Mouse (Mus musculus) heart, adult 2 months (tissue): ENCODE results near the gene Eef2k. TPM values are rescaled to one million over a fixed set of nuclear protein-coding genes. Genes with fewer than 3 reads are reported as not detected.
"Not testable (repeated sequence)": the region's sequence is repeated elsewhere in the genome, so short reads cannot be mapped to it uniquely, and the experiment has no call there.

Experiments used
- DNase-seq, 2 experiments: peaks; one replicate each; pipeline ENCODE4 v3.0.0; 2021
- H3K27ac ChIP-seq: fragments of 200-600 bp; 2 replicates; pipeline ENCODE4 v1.8.1; 2022
- H3K27me3 ChIP-seq: fragments of 200-500 bp; 2 replicates; pipeline ENCODE4 v1.6.1; 2012; ENCODE audit warnings: mild to moderate bottlenecking, low read length, inconsistent platforms, mixed read lengths; ENCODE audit not compliant: control insufficient read depth, insufficient read depth
- H3K36me3 ChIP-seq: fragments of 200-500 bp; 2 replicates; pipeline ENCODE4 v1.6.1; 2012; ENCODE audit warnings: low read length, inconsistent platforms; ENCODE audit not compliant: control insufficient read depth, insufficient read depth
- H3K4me1 ChIP-seq: fragments of 200-500 bp; 2 replicates; pipeline ENCODE4 v1.6.1; 2011; ENCODE audit warnings: low read length; ENCODE audit not compliant: control insufficient read depth, insufficient read depth
- H3K4me3 ChIP-seq: fragments of 200-600 bp; 2 replicates; pipeline ENCODE4 v1.8.1; 2022
- H3K79me2 ChIP-seq: fragments of 200-500 bp; replicated peaks from 2 replicates; pipeline ENCODE4 v1.6.1; 2012; ENCODE audit warnings: mild to moderate bottlenecking, inconsistent platforms, low read length, moderate library complexity, mixed read lengths; ENCODE audit not compliant: control insufficient read depth, insufficient read depth
- H3K9ac ChIP-seq: fragments of 200-500 bp; 2 replicates; pipeline ENCODE4 v1.6.1; 2012; ENCODE audit warnings: low read depth, mild to moderate bottlenecking, control low read depth, inconsistent platforms, low read length, mixed read lengths
- CTCF ChIP-seq: fragments of 200-600 bp; IDR thresholded peaks from 2 replicates; pipeline ENCODE4 v1.8.1; 2022; ENCODE audit warnings: antibody characterized with exemption, mild to moderate bottlenecking, moderate library complexity
- EP300 ChIP-seq: fragments of 200-500 bp; IDR thresholded peaks from 2 replicates; pipeline ENCODE4 v1.6.1; 2011; ENCODE audit warnings: low read depth, low read length, control low read depth; ENCODE audit not compliant: insufficient read depth
- POLR2A ChIP-seq: fragments of 200-500 bp; IDR thresholded peaks from 2 replicates; pipeline ENCODE4 v1.6.1; 2011; ENCODE audit warnings: mild to moderate bottlenecking, low read depth, low read length, control low read depth; ENCODE audit not compliant: insufficient read depth
- WGBS: fragments of 180-500 bp; shearing (Covaris S2); methylation state at CpG from one replicate; pipeline ENCODE4 v1.1.7; 2018; 5-methylcytosine and 5-hydroxymethylcytosine counted together
- intact Hi-C: fragments of 180-260 bp; cut with DNase I; formaldehyde crosslinking; loops from one replicate; pipeline ENCODE4 v1.15.1; 2025
- polyA plus RNA-seq: library from polyadenylated mRNA; depleted of rRNA; stranded (reverse); fragments of >200 nt; gene quantifications from 2 replicates; pipeline ENCODE4 v1.2.3, GENCODE M21; 2012; rRNA removed
- total RNA-seq, 2 experiments: library from RNA; stranded (reverse); gene quantifications; 2 replicates each; pipeline ENCODE4 v1.2.3; 2021

The Eef2k gene
- total and polyA plus RNA-seq, 3 experiments, result 22.8 to 28.9 (median 23.9) TPM

- Histone ChIP-seq H3K9ac (no peak overlapping the region), H3K27ac (no peak overlapping the region), H3K36me3 (no peaks in the 10 kb centered on the region), H3K27me3 (no peaks in the 10 kb centered on the region), H3K4me3 (no peak overlapping the region), H3K79me2 (no peaks in the 10 kb centered on the region), H3K4me1 (no peaks in the 10 kb centered on the region)
- DNase-seq, result peak in 1 of 2 experiments; percentile 16
- TF ChIP-seq CTCF (no peak), EP300 (no peak), POLR2A (no peak)
- WGBS, result 85% methylated on average over 12 of the region's 12 CpGs
- intact Hi-C loops, result no loop called here
Measured at GRCm38 (mm10) chr7:120940343-120940742, 97.7 kb downstream of the Eef2k start.

DNA sequence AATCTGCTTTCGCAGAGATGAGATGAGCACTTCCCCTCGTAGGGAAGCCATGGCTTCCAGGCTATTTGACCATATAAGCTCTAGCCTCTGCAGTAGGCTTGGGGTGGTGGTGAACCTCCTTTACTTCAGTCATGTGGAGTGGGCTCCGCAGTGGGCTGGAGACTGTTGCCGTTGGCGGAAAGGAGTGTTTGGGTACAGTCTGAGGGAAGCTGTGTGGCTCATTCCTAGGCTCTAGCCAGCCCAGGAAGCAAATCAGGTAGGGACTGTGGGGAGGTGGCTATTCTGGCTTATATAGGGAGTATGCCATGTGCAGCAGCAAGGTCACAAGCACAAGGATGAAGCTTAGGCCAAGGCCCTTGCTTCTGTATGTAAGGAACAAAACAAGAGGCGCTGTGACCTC lies 98.6 kb downstream of the Eef2k start:
- no peak overlapping the region for H3K9ac ChIP-seq
- H3K79me2 ChIP-seq, result no peaks in the 10 kb centered on the region
- 90% methylated on average over 6 of the region's 6 CpGs for WGBS
- intact Hi-C loops, result no loop called here
- H3K4me1 ChIP-seq, result no peaks in the 10 kb centered on the region
- no peaks in the 10 kb centered on the region for H3K27me3 ChIP-seq
- no peak for DNase-seq
- H3K4me3 ChIP-seq, result no peak overlapping the region
- H3K36me3 ChIP-seq, result no peaks in the 10 kb centered on the region
- no peak for TF ChIP-seq EP300
- no peak for TF ChIP-seq POLR2A
- H3K27ac ChIP-seq, result no peak overlapping the region

DNA sequence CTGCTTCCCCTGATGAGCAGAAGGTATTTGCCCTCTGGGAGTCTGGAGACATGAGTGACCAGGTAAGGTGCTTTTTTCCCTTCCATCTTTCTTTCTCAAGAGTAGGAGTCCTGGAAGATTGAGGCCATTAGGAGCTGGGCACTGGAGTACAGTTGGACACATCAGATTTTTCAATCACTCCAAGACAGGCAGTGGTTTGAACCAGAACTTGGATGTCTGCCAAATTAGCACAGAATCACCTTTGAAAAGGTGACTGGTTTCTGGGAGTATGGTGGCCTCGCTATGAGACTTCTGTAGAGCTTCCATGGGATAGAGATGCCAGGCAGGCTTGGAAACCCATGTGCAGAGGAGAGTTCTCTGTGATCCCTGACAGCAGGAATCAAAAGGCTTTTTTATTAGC lies 99.9 kb downstream of the Eef2k start:
- Histone ChIP-seq H3K27me3 (no peaks in the 10 kb centered on the region), H3K27ac (no peak overlapping the region), H3K36me3 (no peaks in the 10 kb centered on the region), H3K4me1 (no peaks in the 10 kb centered on the region), H3K9ac (no peak overlapping the region), H3K4me3 (no peak overlapping the region), H3K79me2 (no peaks in the 10 kb centered on the region)
- intact Hi-C loops, result no loop called here
- no peak for TF ChIP-seq POLR2A
- TF ChIP-seq CTCF, result no peak
- TF ChIP-seq EP300, result no peak
- no peak for DNase-seq
- WGBS, result 82% methylated on average over 1 of the region's 1 CpGs

DNA sequence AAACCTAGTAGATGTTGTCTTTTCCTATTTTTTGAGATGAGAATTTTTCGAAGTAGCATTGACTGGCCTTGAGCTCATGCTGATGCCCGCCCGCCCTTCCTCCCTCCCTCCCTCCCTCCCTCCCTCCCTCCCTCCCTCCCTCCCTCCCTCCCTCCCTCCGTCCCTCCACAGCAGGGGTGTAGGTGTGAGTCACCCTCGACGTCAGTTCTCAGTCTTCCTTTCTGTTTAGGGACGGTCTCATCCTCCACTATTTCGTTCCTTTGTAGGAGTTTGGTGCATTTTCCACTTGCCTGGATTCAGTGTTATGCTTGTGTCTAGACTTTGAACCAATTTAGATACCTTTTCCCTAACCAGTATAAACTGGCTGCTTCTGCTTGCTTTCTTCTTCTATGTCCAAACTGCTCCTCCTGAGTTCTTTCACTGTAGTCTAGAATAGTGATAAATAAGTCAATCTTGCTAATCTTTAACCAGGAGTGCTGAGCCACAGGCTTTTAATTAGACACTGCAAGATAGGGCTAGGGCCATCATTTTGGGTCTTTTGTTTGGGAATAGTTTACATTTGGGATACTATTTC lies 101.4 kb downstream of the Eef2k start:
- H3K4me3 ChIP-seq, result no peak overlapping the region
- H3K27ac ChIP-seq, result no peak overlapping the region
- TF ChIP-seq POLR2A (no peak), CTCF (no peak), EP300 (no peak)
- H3K36me3 ChIP-seq, result no peaks in the 10 kb centered on the region
- H3K9ac ChIP-seq, result no peak overlapping the region
- no peaks in the 10 kb centered on the region for H3K4me1 ChIP-seq
- intact Hi-C loops, result no loop called here
- 62% methylated on average over 7 of the region's 8 CpGs for WGBS
- no peak for DNase-seq
- H3K27me3 ChIP-seq, result no peaks in the 10 kb centered on the region
- no peaks in the 10 kb centered on the region for H3K79me2 ChIP-seq

- H3K36me3 ChIP-seq, H3K27ac ChIP-seq, H3K9ac ChIP-seq, H3K27me3 ChIP-seq, intact Hi-C loops, H3K4me3 ChIP-seq, H3K4me1 ChIP-seq, H3K79me2 ChIP-seq, DNase-seq: not testable (repeated sequence)
- 88% methylated on average over 7 of the region's 7 CpGs for WGBS
Measured at GRCm38 (mm10) chr7:120953591-120953990, 111.0 kb downstream of the Eef2k start.

Other genes with a start within 250 kb of the Eef2k start
- 1,000 to 10,000 TPM; 1,049 to 1,165 TPM for gene Uqcrc2, start 207.7 kb upstream of the Eef2k start, total RNA-seq
- gene Uqcrc2, start 207.7 kb upstream of the Eef2k start, polyA plus RNA-seq, result 476 and 1,108 TPM in 2 replicates
- not detected for gene Pdzd9, start 172.5 kb upstream of the Eef2k start, total RNA-seq
- not detected in 2 replicates for gene Pdzd9, start 172.5 kb upstream of the Eef2k start, polyA plus RNA-seq
- 10 to 100 TPM; 27.8 to 29.6 TPM for gene Mosmo, start 165.2 kb upstream of the Eef2k start, total RNA-seq
- gene Mosmo, start 165.2 kb upstream of the Eef2k start, polyA plus RNA-seq, result 27.5 and 32.0 TPM in 2 replicates
- gene Vwa3a, start 103.5 kb upstream of the Eef2k start, total RNA-seq, result 1 to 10 TPM; 3.1 to 5.0 TPM
- 4.5 and 7.9 TPM in 2 replicates for gene Vwa3a, start 103.5 kb upstream of the Eef2k start, polyA plus RNA-seq
- gene Gm5737, start 30.5 kb upstream of the Eef2k start, total RNA-seq, result under 1 TPM in 1 of 2 experiments, not detected in 1; 0.34 TPM
- gene Gm5737, start 30.5 kb upstream of the Eef2k start, polyA plus RNA-seq, result 0.56 and 0.70 TPM in 2 replicates
- 1 to 10 TPM; 8.0 to 8.3 TPM for gene Polr3e, start 74.9 kb downstream of the Eef2k start, total RNA-seq
- gene Polr3e, start 74.9 kb downstream of the Eef2k start, polyA plus RNA-seq, result 6.1 and 8.5 TPM in 2 replicates
- gene Cdr2, start 139.5 kb downstream of the Eef2k start, total RNA-seq, result 10 to 100 TPM in 1 of 2 experiments, 1 to 10 TPM in 1; 8.8 to 34.9 TPM
- gene Cdr2, start 139.5 kb downstream of the Eef2k start, polyA plus RNA-seq, result 11.0 TPM in 2 replicates
- not detected for gene Mfsd13b, start 139.7 kb downstream of the Eef2k start, total RNA-seq
- gene Mfsd13b, start 139.7 kb downstream of the Eef2k start, polyA plus RNA-seq, result 0.47 TPM in 1 of 2 replicates, not detected in the other
- gene Mettl9, start 191.6 kb downstream of the Eef2k start, total RNA-seq, result 10 to 100 TPM; 80.7 to 85.1 TPM
- gene Mettl9, start 191.6 kb downstream of the Eef2k start, polyA plus RNA-seq, result 23.5 and 40.2 TPM in 2 replicates
- gene Igsf6, start 231.7 kb downstream of the Eef2k start, total RNA-seq, result 1 to 10 TPM in 1 of 2 experiments, under 1 TPM in 1; 0.98 to 1.5 TPM
- gene Igsf6, start 231.7 kb downstream of the Eef2k start, polyA plus RNA-seq, result 0.76 TPM in 2 replicates
- under 1 TPM in 1 of 2 experiments, not detected in 1; 0.30 TPM for gene Otoa, start 238.8 kb downstream of the Eef2k start, total RNA-seq
- 0.10 TPM in 1 of 2 replicates, not detected in the other for gene Otoa, start 238.8 kb downstream of the Eef2k start, polyA plus RNA-seq